Mouse (Mus musculus) midbrain, embryonic 15.5 days (tissue): ENCODE measurements around the gene Dap3. TPM values are rescaled to one million over a fixed set of nuclear protein-coding genes. Genes with fewer than 3 reads are reported as not detected.
"Not testable (repeated sequence)": the region's sequence is repeated elsewhere in the genome, so short reads cannot be mapped to it uniquely, and the experiment has no call there.

ENCODE experiments used
- ATAC-seq: fragments of 200-750 bp; cut with Nextera tagmentation; replicated peaks from 2 replicates; pipeline ENCODE4 v1.8.0; 2017; ENCODE audit warnings: moderate TSS enrichment
- H3K27ac ChIP-seq: fragments of 300-500 bp; sonication (generic); 2 replicates; pipeline ENCODE4 v1.5.1; 2015; ENCODE audit warnings: mild to moderate bottlenecking, inconsistent platforms
- H3K27me3 ChIP-seq: fragments of 300-500 bp; sonication (generic); replicated peaks from 2 replicates; pipeline ENCODE4 v1.6.1; 2015; ENCODE audit warnings: inconsistent platforms
- H3K36me3 ChIP-seq: fragments of 300-500 bp; sonication (generic); replicated peaks from 2 replicates; pipeline ENCODE4 v1.6.1; 2015; ENCODE audit warnings: inconsistent platforms
- H3K4me1 ChIP-seq: fragments of 300-500 bp; sonication (generic); 2 replicates; pipeline ENCODE4 v1.6.1; 2015; ENCODE audit warnings: inconsistent platforms
- H3K4me2 ChIP-seq: fragments of 300-500 bp; sonication (generic); 2 replicates; pipeline ENCODE4 v1.6.1; 2015; ENCODE audit warnings: inconsistent platforms, mild to moderate bottlenecking, moderate library complexity
- H3K4me3 ChIP-seq: fragments of 300-500 bp; sonication (generic); 2 replicates; pipeline ENCODE4 v1.5.1; 2015; ENCODE audit warnings: mild to moderate bottlenecking, inconsistent platforms
- H3K9ac ChIP-seq: fragments of 300-500 bp; sonication (generic); 2 replicates; pipeline ENCODE4 v1.6.1; 2015; ENCODE audit warnings: mild to moderate bottlenecking, inconsistent platforms
- H3K9me3 ChIP-seq: fragments of 300-500 bp; sonication (generic); 2 replicates; pipeline ENCODE4 v1.6.1; 2016; ENCODE audit warnings: inconsistent platforms
- WGBS: fragments of 180-500 bp; shearing (Covaris S2); methylation state at CpG from one replicate; pipeline ENCODE4 v1.1.7; 2015; ENCODE audit warnings: mixed read lengths; 5-methylcytosine and 5-hydroxymethylcytosine counted together
- polyA plus RNA-seq: library from polyadenylated mRNA; unstranded; fragments of >200 nt; fragmentation: Nextera tagmentation; extraction: Ambion mirVana; gene quantifications from 2 replicates; pipeline ENCODE4 v1.2.1, GENCODE M21; 2015

Dap3 gene
- 123 and 126 TPM in 2 replicates for polyA plus RNA-seq

DNA sequence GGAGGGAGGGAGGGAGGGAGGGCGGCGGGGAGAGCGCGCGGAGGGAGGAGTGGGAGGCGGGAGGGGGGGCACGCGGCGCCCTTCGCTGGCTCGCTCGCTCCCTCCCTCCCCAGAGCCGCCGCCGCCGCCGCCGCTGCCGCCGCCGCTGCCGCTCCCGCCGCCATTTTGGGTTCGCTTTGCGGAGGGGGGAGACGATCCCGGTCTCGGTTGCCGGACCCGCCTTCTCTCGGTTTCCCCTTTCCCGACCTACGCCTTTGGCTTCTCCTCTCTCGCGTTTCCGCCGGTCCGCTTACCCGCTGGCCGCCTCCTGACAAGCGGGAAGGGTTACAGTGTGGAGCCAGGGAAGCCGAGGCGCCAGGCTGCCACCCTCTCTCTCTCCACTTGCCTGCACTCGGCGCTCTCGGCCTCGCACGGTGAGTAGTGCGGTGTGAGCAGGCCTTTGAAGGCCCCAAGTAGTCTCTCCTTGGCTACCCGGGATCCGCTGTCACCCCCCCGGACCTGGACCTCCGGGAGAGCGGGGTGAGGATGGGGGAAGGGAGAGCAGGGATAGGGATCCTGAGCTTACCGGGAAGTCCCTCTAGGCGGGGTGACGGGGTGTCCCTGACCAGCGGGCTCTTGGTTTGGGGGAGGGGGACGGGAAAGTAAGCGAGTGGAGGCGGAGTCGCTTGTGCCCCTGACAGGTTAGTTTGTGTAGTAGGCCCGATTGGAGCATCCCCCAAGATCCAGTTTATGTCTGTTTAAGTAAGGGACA, at the start of gene Dap3, which contains the start of gene Ash1l:
Dap3 (minus strand) TSS at position 606 of the 751 bp plus-strand sequence.
Ash1l (plus strand) TSS at position 47 of the 751 bp plus-strand sequence.
- peak within 1 kb of the TSS; percentile 61 for H3K4me2 ChIP-seq
- H3K9ac ChIP-seq: peak within 1 kb of the TSS; percentile 94
- WGBS: under 1% methylated on average over 42 of the region's 64 CpGs
- ATAC-seq: peak; percentile 85
- peaks cover 46% of the 10 kb centered on the region for H3K4me1 ChIP-seq
- no peaks in the 10 kb centered on the region for H3K27me3 ChIP-seq
- peak within 1 kb of the TSS; percentile 99 for H3K27ac ChIP-seq
- no peaks in the 10 kb centered on the region for H3K9me3 ChIP-seq
- peak within 1 kb of the TSS; percentile 84 for H3K4me3 ChIP-seq
- H3K36me3 ChIP-seq: no peaks in the 10 kb centered on the region

DNA sequence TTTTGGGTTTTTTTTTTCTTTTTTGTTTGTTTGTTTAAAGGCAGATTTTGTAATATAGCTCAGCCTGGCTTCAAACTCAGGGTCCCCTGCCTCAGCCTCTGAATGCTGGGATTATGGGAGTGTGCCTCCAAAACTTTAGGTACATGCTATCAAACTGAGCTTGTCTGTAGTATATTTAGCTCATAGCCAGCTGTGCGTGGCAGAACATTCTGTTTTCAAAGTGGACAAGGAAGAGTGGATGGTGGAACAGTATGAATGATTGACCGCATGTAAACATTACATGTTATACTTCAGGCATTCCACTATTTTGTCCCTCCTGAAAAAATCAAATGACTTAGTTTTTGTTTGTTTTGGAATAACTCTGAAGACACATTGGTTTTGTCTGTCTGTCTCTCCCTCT, 41.8 kb upstream of the Dap3 start:
- Histone ChIP-seq H3K27me3 (no peaks in the 10 kb centered on the region), H3K4me2 (no peak overlapping the region), H3K9ac (no peak overlapping the region), H3K36me3 (no peaks in the 10 kb centered on the region), H3K9me3 (no peaks in the 10 kb centered on the region), H3K27ac (no peak overlapping the region), H3K4me1 (no peaks in the 10 kb centered on the region), H3K4me3 (no peak overlapping the region)
- WGBS: 89% methylated on average over 2 of the region's 2 CpGs
- ATAC-seq: no peak

DNA sequence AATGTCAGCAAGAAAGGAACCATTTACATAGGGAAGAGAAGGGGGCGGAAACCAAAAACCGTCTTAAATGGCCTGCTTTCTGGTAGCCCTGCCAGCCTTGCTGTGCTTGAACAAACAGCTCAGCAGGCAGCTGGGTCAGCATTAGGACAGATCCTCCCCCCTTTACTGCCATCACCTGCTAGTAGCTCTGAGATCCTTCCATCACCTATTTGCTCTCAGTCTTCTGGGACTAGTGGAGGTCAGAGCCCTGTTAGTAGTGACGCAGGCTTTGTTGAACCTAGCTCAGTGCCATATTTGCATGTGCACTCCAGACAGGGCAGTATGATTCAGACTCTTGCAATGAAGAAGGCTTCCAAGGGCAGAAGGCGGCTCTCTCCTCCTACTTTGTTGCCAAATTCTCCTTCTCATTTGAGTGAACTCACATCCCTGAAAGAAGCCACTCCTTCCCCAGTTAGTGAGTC, 33.0 kb upstream of the Dap3 start:
- Histone ChIP-seq H3K4me3 (no peak overlapping the region), H3K27ac (no peak overlapping the region), H3K9me3 (no peaks in the 10 kb centered on the region), H3K36me3 (peaks cover 29% of the 10 kb centered on the region), H3K27me3 (no peaks in the 10 kb centered on the region), H3K4me2 (no peak overlapping the region), H3K9ac (no peak overlapping the region), H3K4me1 (no peaks in the 10 kb centered on the region)
- WGBS: 52% methylated on average over 4 of the region's 4 CpGs
- ATAC-seq: no peak

DNA sequence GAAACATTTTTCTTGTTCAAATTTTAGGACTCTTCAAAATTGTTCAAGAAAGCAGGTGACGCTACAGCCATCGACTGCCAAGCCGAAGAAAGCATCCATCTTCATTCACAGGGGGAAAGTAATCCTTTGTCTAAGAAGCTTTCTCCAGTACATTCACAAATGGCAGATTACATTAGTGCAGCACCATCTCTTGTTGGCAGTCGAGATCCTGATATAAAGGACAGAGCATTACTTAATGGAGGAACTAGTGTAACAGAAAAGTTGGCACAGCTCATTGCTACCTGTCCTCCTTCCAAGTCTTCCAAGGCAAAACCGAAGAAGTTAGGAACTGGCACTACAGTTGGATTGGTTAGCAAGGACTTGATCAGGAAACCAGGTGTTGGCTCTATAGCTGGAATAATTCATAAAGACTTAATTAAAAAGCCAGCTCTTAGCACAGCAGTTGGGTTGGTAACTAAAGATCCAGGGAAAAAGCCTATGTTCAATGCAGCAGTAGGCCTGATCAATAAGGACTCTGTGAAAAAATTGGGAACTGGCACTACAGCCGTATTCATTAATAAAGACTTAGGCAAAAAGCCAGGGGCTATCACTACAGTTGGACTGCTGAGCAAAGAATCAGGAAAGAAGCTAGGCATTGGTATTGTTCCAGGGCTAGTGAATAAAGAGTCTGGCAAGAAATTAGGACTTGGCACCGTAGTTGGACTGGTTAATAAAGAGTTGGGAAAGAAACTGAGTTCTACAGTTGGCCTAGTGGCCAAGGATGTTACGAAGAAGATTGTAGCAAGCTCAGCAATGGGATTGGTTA, 30.4 kb upstream of the Dap3 start:
- no peaks in the 10 kb centered on the region for H3K4me1 ChIP-seq
- H3K4me2 ChIP-seq: no peak overlapping the region
- no peaks in the 10 kb centered on the region for H3K9me3 ChIP-seq
- no peaks in the 10 kb centered on the region for H3K27me3 ChIP-seq
- no peak overlapping the region for H3K4me3 ChIP-seq
- H3K27ac ChIP-seq: no peak overlapping the region
- no peak for ATAC-seq
- H3K36me3 ChIP-seq: peaks cover 29% of the 10 kb centered on the region
- no peak overlapping the region for H3K9ac ChIP-seq
- 85% methylated on average over 8 of the region's 8 CpGs for WGBS

DNA sequence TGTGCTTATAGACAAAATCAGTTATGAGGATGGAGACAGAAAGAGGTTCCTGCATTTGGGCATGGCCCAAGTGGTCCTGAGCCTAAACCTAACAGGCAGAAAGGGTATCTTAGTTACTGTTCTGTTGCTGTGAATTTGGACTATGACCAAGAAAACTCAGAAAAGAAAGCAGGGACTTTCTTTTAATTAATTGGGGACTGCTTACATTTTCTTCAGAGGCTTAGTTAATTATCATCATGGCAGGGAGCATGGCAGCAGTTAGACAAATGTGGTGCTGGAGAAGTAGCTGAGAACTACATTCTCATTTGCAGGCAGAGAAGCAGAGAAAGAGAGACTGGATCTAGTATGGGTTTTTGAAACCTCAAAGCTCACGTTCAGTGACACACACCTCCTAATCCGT, 24.0 kb upstream of the Dap3 start:
- Histone ChIP-seq H3K4me3 (no peak overlapping the region), H3K4me1 (peaks cover 5% of the 10 kb centered on the region; the same call in 1 of the 2 replicates), H3K4me2 (no peak overlapping the region), H3K27me3 (no peaks in the 10 kb centered on the region), H3K36me3 (no peaks in the 10 kb centered on the region), H3K27ac (no peak overlapping the region), H3K9ac (no peak overlapping the region), H3K9me3 (no peaks in the 10 kb centered on the region)
- no peak for ATAC-seq
- WGBS: 81% methylated on average over 2 of the region's 2 CpGs

DNA sequence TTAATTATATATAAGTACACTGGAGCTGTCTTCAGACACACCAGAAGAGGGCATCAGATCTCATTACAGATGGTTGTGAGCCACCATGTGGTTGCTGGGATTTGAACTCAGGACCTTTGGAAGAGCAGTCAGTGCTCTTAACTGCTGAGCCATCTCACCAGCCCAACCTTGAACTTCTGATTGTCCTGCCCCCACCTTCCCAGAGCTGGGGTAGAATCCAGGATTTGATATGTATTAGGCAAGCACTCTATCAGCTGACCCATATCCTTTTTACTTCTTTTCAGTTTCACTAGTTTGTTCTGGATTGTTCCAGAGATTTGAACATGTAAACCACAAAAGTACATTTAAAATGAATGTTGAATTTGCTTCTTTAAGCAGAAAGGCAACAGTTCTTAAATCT, 12.2 kb upstream of the Dap3 start:
- H3K27me3 ChIP-seq, H3K9me3 ChIP-seq, H3K4me3 ChIP-seq, H3K27ac ChIP-seq, H3K4me2 ChIP-seq, H3K9ac ChIP-seq, H3K36me3 ChIP-seq, ATAC-seq, H3K4me1 ChIP-seq: not testable (repeated sequence)

DNA sequence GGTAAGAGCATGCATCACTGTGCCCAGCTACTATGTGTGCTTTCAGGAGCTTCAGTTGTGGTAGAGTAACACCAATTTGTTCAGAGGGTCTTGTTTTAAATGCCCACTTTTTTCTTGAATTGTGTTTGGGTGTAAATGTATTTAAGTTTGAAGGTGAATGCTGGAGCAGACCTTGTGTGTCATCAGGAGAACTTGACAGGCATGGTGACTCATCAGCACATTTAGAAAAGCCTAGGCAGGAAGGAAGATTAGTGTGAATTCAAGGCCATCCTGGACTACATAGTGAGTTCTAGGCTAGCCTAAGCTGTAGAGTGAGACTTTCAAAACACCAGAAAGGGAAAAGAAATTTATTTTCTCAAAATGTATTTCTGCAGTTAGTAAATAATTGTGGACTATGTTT, 2.8 kb upstream of the Dap3 start:
- H3K27me3 ChIP-seq: no peaks in the 10 kb centered on the region
- no peak overlapping the region for H3K27ac ChIP-seq
- H3K9ac ChIP-seq: no peak overlapping the region
- no peak overlapping the region for H3K4me3 ChIP-seq
- H3K4me1 ChIP-seq: peaks cover 29% of the 10 kb centered on the region
- H3K36me3 ChIP-seq: no peaks in the 10 kb centered on the region
- no peak for ATAC-seq
- H3K9me3 ChIP-seq: no peaks in the 10 kb centered on the region
- no peak overlapping the region for H3K4me2 ChIP-seq

DNA sequence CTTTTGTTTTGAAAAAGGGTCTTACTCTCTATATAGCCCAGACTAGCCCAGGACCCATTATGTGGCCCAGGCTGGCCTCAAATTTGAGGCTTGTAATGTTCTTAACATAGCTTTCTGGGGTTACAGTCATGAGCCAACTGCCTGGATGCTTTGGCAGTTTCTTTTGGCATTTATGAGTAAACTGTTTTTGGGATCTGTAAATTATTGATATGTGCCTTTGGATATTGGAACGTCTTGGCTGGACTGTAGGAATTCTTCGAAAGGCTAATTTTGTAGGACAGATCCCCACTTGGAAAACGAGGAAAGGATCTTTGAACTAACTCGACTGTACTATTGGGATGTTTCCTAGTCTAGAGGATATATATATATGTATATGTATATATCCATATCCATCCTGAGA, 2.3 kb upstream of the Dap3 start:
- 91% methylated on average over 4 of the region's 4 CpGs for WGBS
- no peak overlapping the region for H3K9ac ChIP-seq
- ATAC-seq: no peak

DNA sequence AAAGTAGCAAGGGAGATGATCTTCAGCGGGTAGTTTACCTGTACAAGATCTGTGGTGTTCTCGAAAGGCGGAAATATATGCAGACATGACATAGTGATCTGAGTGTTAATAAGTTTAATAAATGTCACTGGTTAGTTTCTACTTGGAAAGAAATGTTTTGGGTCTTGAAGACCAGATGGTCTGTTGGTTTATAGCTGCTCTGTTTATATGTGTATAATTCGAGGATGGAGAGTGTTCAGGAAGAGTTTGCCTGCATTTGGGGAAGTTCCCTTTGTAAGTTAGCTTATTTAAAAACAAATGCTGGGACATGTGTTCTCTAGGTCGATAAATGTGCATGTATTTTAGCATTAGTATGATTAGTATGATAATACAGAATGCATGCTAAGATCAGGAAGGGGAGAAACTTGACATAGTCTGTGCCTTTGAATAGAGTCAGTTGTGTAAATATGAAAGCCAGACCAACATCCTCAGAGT, 383 bp upstream of the Dap3 start:
- WGBS: 4% methylated on average over 5 of the region's 5 CpGs
- no peaks in the 10 kb centered on the region for H3K36me3 ChIP-seq
- H3K4me2 ChIP-seq: peak overlapping the region; percentile 61
- peak overlapping the region; percentile 84 for H3K4me3 ChIP-seq
- peak overlapping the region; percentile 94 for H3K9ac ChIP-seq
- H3K27ac ChIP-seq: peak overlapping the region; percentile 99
- H3K9me3 ChIP-seq: no peaks in the 10 kb centered on the region
- ATAC-seq: no peak
- no peaks in the 10 kb centered on the region for H3K27me3 ChIP-seq
- H3K4me1 ChIP-seq: peaks cover 46% of the 10 kb centered on the region

More for the DNA sequence above, 2.3 kb upstream of the Dap3 start:
- no peaks in the 10 kb centered on the region for H3K27me3 ChIP-seq
- H3K4me3 ChIP-seq: no peak overlapping the region
- no peaks in the 10 kb centered on the region for H3K36me3 ChIP-seq
- no peaks in the 10 kb centered on the region for H3K9me3 ChIP-seq
- H3K4me2 ChIP-seq: no peak overlapping the region
- no peak overlapping the region for H3K27ac ChIP-seq
- H3K4me1 ChIP-seq: peaks cover 34% of the 10 kb centered on the region

DNA sequence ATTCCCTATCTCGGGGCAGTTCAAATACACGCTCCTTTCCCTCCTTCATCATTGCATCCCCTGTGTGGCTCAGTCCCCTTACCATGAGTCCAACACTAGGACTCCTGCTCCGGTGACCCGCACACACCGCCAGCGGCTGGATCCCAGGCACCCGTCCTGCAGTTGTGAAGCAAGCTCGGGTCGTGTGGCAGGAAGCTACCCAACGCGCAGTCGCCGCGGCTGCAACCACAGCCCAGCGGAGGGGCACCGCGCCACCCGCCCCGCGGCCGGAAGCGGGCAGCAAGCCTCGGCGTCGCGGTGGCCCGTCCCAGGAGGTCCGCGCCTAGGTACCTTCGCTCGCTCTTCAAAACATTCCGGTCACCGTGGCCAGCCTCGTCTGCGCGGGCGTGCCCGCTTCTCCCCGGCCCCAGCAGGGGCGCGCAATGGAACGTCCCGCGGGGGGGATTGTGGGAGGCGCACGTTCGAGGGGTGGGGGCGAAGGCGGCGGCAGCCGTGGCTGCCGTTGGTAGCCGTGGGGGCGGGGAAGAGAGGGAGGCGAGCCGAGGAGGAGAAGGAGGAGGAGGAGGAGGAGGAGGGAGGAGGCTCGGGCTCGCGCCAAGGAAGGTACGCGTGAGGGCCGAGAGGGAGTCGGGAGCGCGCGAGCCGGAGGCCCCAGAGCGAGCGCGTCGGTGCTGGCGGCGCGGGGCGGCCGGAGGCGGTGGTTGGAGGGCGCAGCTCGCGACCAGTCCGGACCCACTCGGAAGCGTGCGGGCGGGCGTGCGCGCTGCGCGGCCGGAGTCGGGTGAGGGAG, 1.0 kb downstream of the Dap3 start:
- H3K4me1 ChIP-seq: peaks cover 46% of the 10 kb centered on the region
- no peaks in the 10 kb centered on the region for H3K36me3 ChIP-seq
- H3K27me3 ChIP-seq: no peaks in the 10 kb centered on the region
- peak overlapping the region; percentile 61 for H3K4me2 ChIP-seq
- no peaks in the 10 kb centered on the region for H3K9me3 ChIP-seq
- H3K4me3 ChIP-seq: peak overlapping the region; percentile 84
- peak; percentile 94 for ATAC-seq
- under 1% methylated on average over 73 of the region's 92 CpGs for WGBS
- H3K27ac ChIP-seq: peak overlapping the region; percentile 99
- H3K9ac ChIP-seq: peak overlapping the region; percentile 94

DNA sequence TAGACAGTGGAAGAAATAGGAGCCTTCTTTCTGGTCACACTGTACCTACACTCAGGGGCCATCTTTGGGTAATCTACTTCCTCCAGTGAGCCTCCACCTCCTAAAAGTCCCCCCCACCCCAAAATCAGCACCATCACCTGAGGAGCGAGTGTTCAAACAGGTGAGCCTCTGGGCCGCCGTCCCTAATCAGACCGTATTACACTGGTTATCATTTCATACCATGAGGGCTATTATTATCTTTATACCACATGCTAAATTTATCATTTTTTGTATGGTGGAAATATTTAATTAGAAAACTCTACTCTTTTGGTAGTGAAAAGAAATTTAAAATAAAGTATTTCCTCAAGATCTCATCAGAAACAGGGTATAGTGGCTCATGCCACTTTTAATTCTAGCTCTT, 6.9 kb downstream of the Dap3 start:
- no peaks in the 10 kb centered on the region for H3K27me3 ChIP-seq
- WGBS: 93% methylated on average over 4 of the region's 4 CpGs
- H3K36me3 ChIP-seq: peaks cover 18% of the 10 kb centered on the region; the same call in 1 of the 2 replicates
- H3K4me2 ChIP-seq: no peak overlapping the region
- H3K9ac ChIP-seq: no peak overlapping the region
- ATAC-seq: no peak
- H3K4me3 ChIP-seq: no peak overlapping the region
- H3K4me1 ChIP-seq: peaks cover 21% of the 10 kb centered on the region
- no peaks in the 10 kb centered on the region for H3K9me3 ChIP-seq
- H3K27ac ChIP-seq: no peak overlapping the region
